Mouse (Mus musculus): ENCODE data around the gene Arhgap22.

Arhgap22 gene

DNA sequence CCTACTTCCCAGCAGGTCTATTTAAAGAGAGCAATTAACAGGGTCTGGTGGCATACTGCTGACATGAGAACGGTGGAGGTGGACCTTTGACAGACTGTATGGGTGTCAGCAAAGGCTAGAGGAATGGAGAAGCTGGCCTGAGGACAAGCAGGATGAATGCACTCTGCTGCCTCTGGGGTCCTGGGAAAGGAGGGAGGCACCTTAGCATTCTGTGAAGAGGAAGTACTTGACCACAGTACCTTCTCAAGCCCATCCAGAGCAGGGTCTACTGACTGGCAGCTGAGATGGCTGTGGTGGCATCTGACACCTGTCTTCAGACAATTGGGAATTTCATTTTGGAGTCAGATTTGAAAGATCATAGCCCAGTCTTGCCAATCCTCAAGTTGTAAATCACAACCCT is 159.4 kb downstream of the Arhgap22 start:
- DNase-seq: no peak

DNA sequence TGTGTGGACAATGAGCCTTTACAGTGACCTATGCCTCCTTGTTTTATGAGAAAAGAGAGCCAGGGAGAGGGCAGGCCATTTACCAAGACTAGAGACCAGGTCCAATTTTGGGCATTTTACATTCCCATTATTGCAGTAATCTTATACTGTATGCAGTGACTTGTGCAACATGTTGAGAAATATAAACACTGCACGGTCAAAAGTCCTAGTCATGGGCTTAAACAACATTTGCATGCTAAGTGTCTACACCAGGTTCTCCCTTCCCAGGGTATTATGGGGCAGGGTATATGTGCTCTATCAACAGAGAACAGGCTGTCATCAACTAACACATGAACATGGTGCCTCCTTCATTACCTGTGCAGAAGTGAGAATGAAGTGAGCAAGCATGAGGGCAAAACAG is 160.3 kb downstream of the Arhgap22 start:
- DNase-seq: no peak

DNA sequence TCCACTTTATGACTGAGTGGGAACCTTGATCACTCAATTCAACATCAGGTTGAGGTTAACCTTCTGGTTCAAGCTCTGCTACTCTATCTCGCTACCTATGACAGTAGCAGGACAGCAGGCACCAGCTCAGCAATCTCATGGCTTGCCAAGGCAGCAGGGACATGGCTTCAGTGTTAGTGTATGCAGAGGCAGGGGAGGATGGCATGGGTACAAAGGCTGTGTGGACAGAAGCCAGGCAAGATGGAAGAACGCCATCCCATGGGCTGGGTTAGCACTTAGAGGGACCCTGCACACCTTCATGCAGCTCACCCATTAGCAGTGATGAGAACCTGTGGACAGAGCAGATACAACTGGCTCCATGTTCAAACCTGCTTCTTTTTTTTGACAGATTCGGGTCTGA is 163.4 kb downstream of the Arhgap22 start:
- no peak for DNase-seq

DNA sequence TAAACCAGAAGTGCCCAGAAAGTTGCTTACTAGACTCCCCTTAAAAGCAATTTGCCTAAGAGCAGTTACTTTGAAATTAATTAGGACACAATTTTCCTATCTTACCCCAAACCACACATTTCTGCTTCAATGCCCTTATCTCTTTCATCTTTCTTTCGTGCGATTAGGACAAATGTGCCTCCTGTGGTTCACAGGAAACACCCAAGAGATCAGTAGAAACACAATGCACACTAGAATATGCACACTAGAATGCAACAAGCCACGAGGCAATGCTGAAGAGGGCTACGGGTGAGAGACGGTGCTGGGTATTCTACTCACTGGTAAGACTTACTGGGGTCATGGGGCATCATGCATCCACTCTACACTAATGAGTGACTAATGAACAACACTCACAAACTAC is 164.9 kb downstream of the Arhgap22 start:
- no peak for DNase-seq

DNA sequence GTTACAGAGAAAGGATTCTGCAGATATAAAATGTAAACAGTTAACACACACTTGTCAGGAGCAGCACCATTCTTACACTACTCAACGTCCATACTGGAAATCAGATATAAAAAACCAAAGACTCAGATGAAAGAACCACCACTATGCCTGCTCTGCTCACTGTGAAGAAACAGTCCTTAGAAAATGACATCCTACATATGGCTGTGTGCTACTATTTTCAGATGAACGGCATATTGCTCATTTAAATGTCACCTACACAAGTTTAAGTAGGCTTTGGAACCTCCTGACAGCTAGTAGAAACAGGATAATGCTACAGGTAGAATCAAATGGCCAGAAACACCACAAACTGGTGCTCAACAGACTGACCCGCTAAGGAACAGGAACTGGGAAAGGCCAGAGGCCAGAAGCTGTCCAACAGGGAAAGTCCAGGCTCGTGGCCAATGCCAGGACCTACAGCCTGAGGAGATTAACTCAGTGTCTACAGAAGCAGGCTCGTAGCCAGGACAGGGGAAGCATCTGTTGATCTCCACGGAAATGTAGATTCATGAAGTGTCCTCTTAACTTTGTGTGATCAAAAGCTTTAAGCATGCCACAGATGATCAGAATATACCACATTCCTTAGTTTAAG is 167.1 kb downstream of the Arhgap22 start:
- no peak for DNase-seq

DNA sequence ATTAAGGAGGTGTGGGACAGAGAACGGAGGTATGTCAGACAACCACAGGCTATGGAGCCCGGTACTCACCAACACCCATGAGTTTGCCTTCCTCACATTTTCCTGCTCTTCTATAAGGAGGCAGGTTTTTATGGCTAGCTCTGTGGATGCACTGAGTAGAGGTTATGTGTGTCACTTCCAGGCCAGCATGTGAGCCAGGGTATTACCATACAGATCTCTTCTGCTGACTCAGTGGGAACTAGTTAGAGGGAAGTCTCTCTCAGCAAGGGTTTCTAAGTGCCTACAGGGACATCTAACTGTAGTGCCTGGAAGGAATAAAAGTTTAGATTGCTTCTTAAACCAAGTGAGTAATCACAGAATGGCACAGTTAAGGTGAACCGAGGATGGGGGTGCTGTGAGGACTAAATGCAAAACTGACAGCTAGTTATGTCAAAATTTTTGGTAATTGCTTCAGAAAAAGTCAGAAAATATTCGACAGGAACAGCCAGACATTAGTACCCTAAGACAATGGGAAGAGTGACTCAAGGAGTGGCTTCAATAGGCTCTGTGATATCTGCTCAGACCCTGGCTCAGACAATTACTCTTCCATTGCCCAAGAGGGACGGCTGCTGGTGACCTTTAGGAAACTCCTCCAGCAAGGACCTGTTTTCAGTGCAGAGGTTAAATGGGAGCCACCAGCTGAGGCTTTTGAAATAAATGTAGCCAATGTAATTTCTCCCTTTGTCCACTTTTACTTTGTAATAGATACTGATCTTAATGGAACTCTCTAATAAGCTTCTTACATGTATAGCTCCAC is 184.4 kb downstream of the Arhgap22 start:
- DNase-seq: no peak

DNA sequence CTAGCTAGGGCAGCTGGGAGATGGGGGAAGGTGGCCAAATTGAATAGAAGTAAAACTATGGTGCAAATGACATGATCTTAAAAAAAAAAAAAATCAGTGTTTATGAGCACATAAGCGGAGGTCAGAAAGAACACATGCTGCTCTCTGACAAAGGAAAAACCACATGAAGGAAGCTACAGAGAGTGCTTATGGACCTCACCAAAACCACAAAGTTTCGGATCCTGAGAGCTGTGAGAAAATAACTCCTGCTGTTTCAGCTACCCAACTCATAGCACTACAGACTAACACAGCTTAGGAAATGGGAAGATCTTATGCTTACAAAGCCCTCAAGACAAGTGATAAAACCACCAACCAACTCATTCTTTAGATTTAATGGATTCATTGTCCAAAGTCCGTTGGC is 186.2 kb downstream of the Arhgap22 start:
- no peak for DNase-seq

DNA sequence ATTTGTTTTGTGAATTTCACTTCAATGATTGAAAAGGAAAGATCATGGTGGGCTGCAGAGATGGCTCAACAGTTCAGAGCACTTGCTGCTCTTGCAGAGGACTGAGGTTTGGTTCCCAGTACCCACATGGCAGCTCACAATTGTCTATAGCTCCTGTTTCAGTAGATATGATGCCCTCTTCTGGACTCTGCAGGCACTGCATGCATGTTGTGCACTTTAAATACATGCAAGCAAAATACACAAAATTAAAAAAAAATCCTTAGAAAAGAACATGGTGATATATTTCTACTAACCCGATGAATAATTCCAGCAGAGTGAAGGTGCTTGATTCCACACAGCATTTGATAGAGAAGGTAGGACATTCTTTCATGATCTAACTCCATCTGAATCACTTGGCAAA is 188.5 kb downstream of the Arhgap22 start:
- no peak for DNase-seq

DNA sequence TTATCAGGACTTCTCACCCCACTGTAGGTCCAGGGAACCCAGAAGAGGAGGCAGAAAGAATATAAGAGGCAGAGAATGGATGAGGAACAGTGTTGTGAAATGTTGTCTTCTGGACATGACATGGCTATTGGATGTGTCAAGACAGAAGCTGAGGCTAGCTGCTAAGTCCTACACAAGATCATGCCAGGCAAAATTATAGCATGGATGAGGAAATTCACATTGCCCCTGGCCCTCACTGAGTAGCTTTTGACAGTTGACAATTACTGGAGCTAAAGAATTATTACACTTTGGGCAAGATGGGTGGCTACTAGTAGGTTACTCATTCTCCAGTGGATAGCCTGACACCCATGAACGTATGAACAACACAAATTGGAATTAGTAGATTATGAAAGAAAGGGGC is 201.9 kb downstream of the Arhgap22 start:
- no peak for DNase-seq

DNA sequence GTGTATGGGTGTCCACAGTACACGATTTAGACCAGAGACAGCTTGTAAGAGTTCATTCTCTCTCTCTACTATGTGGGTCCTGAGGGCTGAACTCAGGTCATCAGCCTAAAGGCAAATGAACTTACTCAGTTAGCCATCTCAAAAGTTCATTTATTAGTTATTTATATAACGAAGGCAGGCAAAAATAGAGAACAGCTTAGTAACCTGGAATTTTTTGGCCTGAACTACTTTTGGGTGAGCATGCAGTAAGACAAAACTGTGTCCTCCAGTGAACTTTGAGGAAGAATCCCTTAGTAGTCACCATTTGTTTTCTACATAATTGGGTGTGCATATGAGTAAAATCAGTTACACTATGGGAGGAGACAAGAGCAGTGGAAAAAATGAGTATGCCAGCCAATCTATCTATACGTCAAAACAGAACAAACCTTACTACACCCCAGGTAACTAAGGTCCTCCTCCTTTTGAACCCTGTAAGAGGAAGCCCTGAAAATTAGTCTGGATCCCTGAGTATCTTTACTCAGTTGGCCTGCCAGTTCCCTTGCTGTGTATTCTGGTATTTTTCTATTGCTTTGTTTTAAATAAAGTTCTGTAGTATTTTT is 204.6 kb downstream of the Arhgap22 start:
- no peak for DNase-seq

All from lung, postnatal 4 days (tissue).